Mouse (Mus musculus) neural tube, embryonic 12.5 days (tissue): ENCODE data around the gene Mt1. TPM values are rescaled to one million over a fixed set of nuclear protein-coding genes. Genes with fewer than 3 reads are reported as not detected.

Experiments used
- polyA plus RNA-seq: library from polyadenylated mRNA; unstranded; fragments of >200 nt; fragmentation: Nextera tagmentation; extraction: Ambion mirVana; gene quantifications from 2 replicates; pipeline ENCODE4 v1.2.1, GENCODE M21; 2016

Gene Mt1
- polyA plus RNA-seq, 1 experiment from 2014 or later: 33.3 TPM

Other genes with a start within 250 kb of the Mt1 start
- gene Amfr, start 166.2 kb upstream of the Mt1 start, polyA plus RNA-seq: 74.0 and 78.3 TPM in 2 replicates
- gene Nudt21, start 142.1 kb upstream of the Mt1 start, polyA plus RNA-seq: 133 and 135 TPM in 2 replicates
- 13.5 and 15.9 TPM in 2 replicates for gene Ogfod1, start 141.9 kb upstream of the Mt1 start, polyA plus RNA-seq
- 20.5 and 25.3 TPM in 2 replicates for gene Bbs2, start 80.2 kb upstream of the Mt1 start, polyA plus RNA-seq
- not detected in 2 replicates for gene Mt4, start 41.9 kb upstream of the Mt1 start, polyA plus RNA-seq
- 19.0 and 24.8 TPM in 2 replicates for gene Mt3, start 26.5 kb upstream of the Mt1 start, polyA plus RNA-seq
- gene Mt2, start 6.4 kb upstream of the Mt1 start, polyA plus RNA-seq: 8.1 and 11.1 TPM in 2 replicates
- gene Nup93, start 35.5 kb downstream of the Mt1 start, polyA plus RNA-seq: 85.1 and 85.5 TPM in 2 replicates
- gene Slc12a3, start 150.1 kb downstream of the Mt1 start, polyA plus RNA-seq: 0.13 and 0.19 TPM in 2 replicates
- gene Herpud1, start 207.4 kb downstream of the Mt1 start, polyA plus RNA-seq: 52.6 and 55.5 TPM in 2 replicates